Mouse (Mus musculus): ENCODE data around the gene Zfp936.

- TF ChIP-seq CTCF (IDR thresholded peaks at IDR 0.05) (no peak), EP300 (IDR thresholded peaks at IDR 0.05) (no peak)
Measured at GRCm38 (mm10) chr7:43077831-43078230, 36.2 kb upstream of the Zfp936 start.

All from lung, postnatal 0 days (tissue).